10 mouse cellular contexts compared by ENCODE assay signal in genomic region chr1:146495386-146495785, GRCm38 (mm10). TPM values are rescaled to one million over a fixed set of nuclear protein-coding genes. Genes with fewer than 3 reads are reported as not detected.
A peak's percentile ranks its signal among the peaks of the same experiment; 100 is the strongest.
DNase-seq lines count a peak whose midpoint lies in the region; ATAC-seq and TF ChIP-seq lines count a peak whose summit lies in the region.
"Had no signal": no experiment of that assay in that cellular context is flagged by ENCODE, and none has a peak within 500 bp of the region (broad histone marks: within the 10 kb centered on the region; RNA-seq: fewer than 3 reads in every experiment).

No protein-coding gene starts in this region.

- no peak for DNase-seq in heart, postnatal 36 days
- DNase-seq in brain, embryonic 14.5 days (ENCODE audit: low read depth) = peak; percentile 58
- no peak for DNase-seq in ovary, postnatal 10 days (ENCODE audit: low spot score)
- DNase-seq in urinary bladder, postnatal 36 days (ENCODE audit: low spot score in 2 of 2) = no peak
- DNase-seq in adrenal gland, adult 2 months = no peak

- no peak for ATAC-seq in heart, embryonic 13.5 days (ENCODE audit: extremely low read depth, insufficient number of reproducible peaks, low FRiP score, low TSS enrichment)
- ATAC-seq in forebrain, embryonic 16.5 days = 0 out of 2 replicates have a peak, but pooled peaks have one; percentile 13
- no peak for ATAC-seq in midbrain, embryonic 13.5 days

- intact Hi-C loops in heart, postnatal 36 days (cut with DNase I) = no loop called here

- WGBS in heart, embryonic 13.5 days = 5% methylated on average over 3 of the region's 3 CpGs
- WGBS in forebrain, embryonic 16.5 days = 12% methylated on average over 3 of the region's 3 CpGs
- 4% methylated on average over 3 of the region's 3 CpGs for WGBS in midbrain, embryonic 13.5 days

- H3K4me3 ChIP-seq in heart, embryonic 13.5 days = peak overlapping the region; percentile 43
- peak overlapping the region; percentile 59 for H3K4me3 ChIP-seq in forebrain, embryonic 16.5 days (replicated peaks; ENCODE audit: low read length)
- peak overlapping the region; percentile 56 for H3K4me3 ChIP-seq in midbrain, embryonic 13.5 days (replicated peaks)
- H3K4me3 ChIP-seq: liver, embryonic 15.5 days had no signal

- no peak overlapping the region for H3K27ac ChIP-seq in heart, embryonic 13.5 days (replicated peaks)
- no peak overlapping the region for H3K27ac ChIP-seq in forebrain, embryonic 16.5 days (ENCODE audit: low read length)
- H3K27ac ChIP-seq in midbrain, embryonic 13.5 days = peak overlapping the region; percentile 70; the same call in 1 of the 2 replicates
- H3K27ac ChIP-seq: liver, embryonic 15.5 days had no signal

- no peak for TF ChIP-seq CTCF in brain, embryonic 14.5 days (IDR thresholded peaks at IDR 0.05; ENCODE audit: borderline replicate concordance, extremely low read depth, insufficient read depth, insufficient read length)

- peaks cover 44% of the 10 kb centered on the region for H3K27me3 ChIP-seq in heart, embryonic 13.5 days (replicated peaks)
- H3K27me3 ChIP-seq in forebrain, embryonic 16.5 days (replicated peaks; ENCODE audit: control insufficient read depth, insufficient read depth, low read length) = peaks cover 4% of the 10 kb centered on the region
- H3K27me3 ChIP-seq in midbrain, embryonic 13.5 days = peaks cover 18% of the 10 kb centered on the region

- no peaks in the 10 kb centered on the region for H3K9me3 ChIP-seq in heart, embryonic 13.5 days
- no peaks in the 10 kb centered on the region for H3K9me3 ChIP-seq in forebrain, embryonic 16.5 days (ENCODE audit: control insufficient read depth, low read length)
- H3K9me3 ChIP-seq in midbrain, embryonic 13.5 days = no peaks in the 10 kb centered on the region
- H3K9me3 ChIP-seq: liver, embryonic 15.5 days had no signal

- no peak for TF ChIP-seq POLR2A in brain, embryonic 14.5 days (IDR thresholded peaks at IDR 0.05; ENCODE audit: borderline replicate concordance, extremely low read depth, insufficient read depth, insufficient read length, poor library complexity, severe bottlenecking)

- no peaks in the 10 kb centered on the region for H3K36me3 ChIP-seq in heart, embryonic 13.5 days
- no peaks in the 10 kb centered on the region for H3K36me3 ChIP-seq in forebrain, embryonic 16.5 days (ENCODE audit: control insufficient read depth, insufficient read depth)
- no peaks in the 10 kb centered on the region for H3K36me3 ChIP-seq in midbrain, embryonic 13.5 days
- H3K36me3 ChIP-seq: liver, embryonic 15.5 days had no signal

- peak overlapping the region; percentile 73 for H3K4me2 ChIP-seq in heart, embryonic 13.5 days
- peak overlapping the region; percentile 85 for H3K4me2 ChIP-seq in forebrain, embryonic 16.5 days (ENCODE audit: low read length)
- H3K4me2 ChIP-seq in midbrain, embryonic 13.5 days (replicated peaks) = peak overlapping the region; percentile 75

- H3K9ac ChIP-seq in heart, embryonic 13.5 days = no peak overlapping the region
- H3K9ac ChIP-seq in forebrain, embryonic 16.5 days (replicated peaks; ENCODE audit: low read depth, low read length) = peak overlapping the region; percentile 69
- peak overlapping the region; percentile 72 for H3K9ac ChIP-seq in midbrain, embryonic 13.5 days (replicated peaks)
- H3K9ac ChIP-seq: liver, embryonic 15.5 days had no signal

- peaks cover 14% of the 10 kb centered on the region for H3K4me1 ChIP-seq in heart, embryonic 13.5 days
- H3K4me1 ChIP-seq in forebrain, embryonic 16.5 days (replicated peaks; ENCODE audit: control insufficient read depth, insufficient read depth, low read length) = peaks cover 7% of the 10 kb centered on the region
- peaks cover 16% of the 10 kb centered on the region for H3K4me1 ChIP-seq in midbrain, embryonic 13.5 days (replicated peaks)
- H3K4me1 ChIP-seq: liver, embryonic 15.5 days had no signal

RNA-seq across cellular contexts. Expression of gene Brinp3, which starts 0.8 kb away (rescaled TPM):
- polyA plus RNA-seq in heart, embryonic 13.5 days (2015; fragmentation: Nextera tagmentation; extraction: Ambion mirVana) = 0.06 and 0.11 TPM in 2 replicates
- total RNA-seq in heart, postnatal 36 days (2021) = not detected
- 8.8 and 14.1 TPM in 2 replicates for polyA plus RNA-seq in brain, embryonic 14.5 days (2012; rRNA removed)
- polyA plus RNA-seq in forebrain, embryonic 16.5 days (2015; fragmentation: Nextera tagmentation; extraction: Ambion mirVana) = 10.2 and 15.9 TPM in 2 replicates
- polyA plus RNA-seq in midbrain, embryonic 13.5 days (2015; fragmentation: Nextera tagmentation; extraction: Ambion mirVana) = 9.2 and 11.7 TPM in 2 replicates
- not detected for total RNA-seq in adrenal gland, adult 2 months (2021)
- polyA plus RNA-seq in adrenal gland, adult 2 months (2012; rRNA removed) = 0.06 TPM in 1 of 2 replicates, not detected in the other
- total RNA-seq: common myeloid progenitor, adult 5-6 weeks had no signal
- polyA plus RNA-seq: liver, embryonic 15.5 days had no signal
